Comparison of ENCODE assay signal across 26 mouse cellular contexts in genomic region chr2:155443446-155443845, GRCm38 (mm10). TPM values are rescaled to one million over a fixed set of nuclear protein-coding genes. Genes with fewer than 3 reads are reported as not detected.
DNase-seq lines count a peak whose midpoint lies in the region; ATAC-seq and TF ChIP-seq lines count a peak whose summit lies in the region.
"Had no signal": no experiment of that assay in that cellular context is flagged by ENCODE, and none has a peak within 500 bp of the region (broad histone marks: within the 10 kb centered on the region; RNA-seq: fewer than 3 reads in every experiment).

No protein-coding gene starts in this region.

- ATAC-seq in kidney, postnatal 0 days (replicated peaks; ENCODE audit: low FRiP score, low read depth): no peak
- ATAC-seq in embryonic facial prominence, embryonic 15.5 days (ENCODE audit: insufficient number of reproducible peaks, low FRiP score, low TSS enrichment, low read depth): no peak
- ATAC-seq: forebrain, embryonic 13.5 days; intestine, embryonic 16.5 days; liver, embryonic 12.5 days had no signal

- no peaks in the 10 kb centered on the region for H3K9me3 ChIP-seq in kidney, postnatal 0 days (replicated peaks; ENCODE audit: low read length)
- H3K9me3 ChIP-seq in embryonic facial prominence, embryonic 15.5 days (replicated peaks): no peaks in the 10 kb centered on the region
- H3K9me3 ChIP-seq: forebrain, embryonic 13.5 days; heart, embryonic 13.5 days; hindbrain, embryonic 15.5 days; liver, embryonic 12.5 days had no signal

- H3K4me1 ChIP-seq in kidney, postnatal 0 days (replicated peaks; ENCODE audit: insufficient read depth, low read length): peaks cover 6% of the 10 kb centered on the region; the same call in 1 of the 2 replicates
- H3K4me1 ChIP-seq in embryonic facial prominence, embryonic 15.5 days: no peaks in the 10 kb centered on the region
- H3K4me1 ChIP-seq: liver, embryonic 12.5 days had no signal

- no peaks in the 10 kb centered on the region for H3K36me3 ChIP-seq in kidney, postnatal 0 days (ENCODE audit: insufficient read depth, low read length)
- H3K36me3 ChIP-seq in embryonic facial prominence, embryonic 15.5 days: no peaks in the 10 kb centered on the region

- WGBS in kidney, postnatal 0 days: 44% methylated on average over 2 of the region's 2 CpGs
- WGBS in embryonic facial prominence, embryonic 15.5 days: 54% methylated on average over 2 of the region's 2 CpGs

- H3K27ac ChIP-seq in kidney, postnatal 0 days: no peak overlapping the region
- H3K27ac ChIP-seq in embryonic facial prominence, embryonic 15.5 days (replicated peaks): peak overlapping the region; percentile 44; the same call in 1 of the 2 replicates
- H3K27ac ChIP-seq: forebrain, embryonic 13.5 days; heart, embryonic 13.5 days; layer of hippocampus, adult 2 months; liver, embryonic 12.5 days had no signal

- H3K27me3 ChIP-seq in kidney, postnatal 0 days (ENCODE audit: insufficient read depth, low read length): no peaks in the 10 kb centered on the region
- H3K27me3 ChIP-seq in embryonic facial prominence, embryonic 15.5 days: no peaks in the 10 kb centered on the region
- H3K27me3 ChIP-seq: CH12.LX; forebrain, embryonic 13.5 days; heart, embryonic 13.5 days; hindbrain, embryonic 15.5 days; liver, embryonic 12.5 days had no signal

- no peak overlapping the region for H3K4me3 ChIP-seq in kidney, postnatal 0 days (replicated peaks; ENCODE audit: low read depth, low read length)
- H3K4me3 ChIP-seq in embryonic facial prominence, embryonic 15.5 days (replicated peaks): no peak overlapping the region
- H3K4me3 ChIP-seq: erythroblast, embryonic 14.5 days; forebrain, embryonic 13.5 days; heart, embryonic 13.5 days; hindbrain, embryonic 15.5 days; layer of hippocampus, adult 2 months; liver, embryonic 12.5 days had no signal

- TF ChIP-seq CTCF in kidney, postnatal 0 days (IDR thresholded peaks at IDR 0.05; ENCODE audit: low read depth): no peak

- peak; percentile 14 for DNase-seq in adrenal gland, postnatal 14 days
- no peak for DNase-seq in adrenal gland, postnatal 4 days (ENCODE audit: low spot score in 2 of 2)
- DNase-seq in kidney, postnatal 0 days (ENCODE audit: low spot score): peak; percentile 21
- DNase-seq in kidney, postnatal 36 days: no peak
- peak; percentile 17 for DNase-seq in Muller cell, postnatal 12 days (ENCODE audit: inconsistent ontology term)
- DNase-seq in thymus, postnatal 0 days (ENCODE audit: low spot score): no peak
- DNase-seq in natural killer cell, adult 2 months (ENCODE audit: low spot score in 2 of 2): no peak
- DNase-seq: cerebellum, adult 9-10 months; gastrocnemius, postnatal 10 days; heart, adult 18-20 months; heart, postnatal 4 days; kidney, postnatal 10 days; layer of hippocampus, postnatal 36 days; lung, embryonic 14.5 days; lung, postnatal 36 days; right cerebral cortex, adult 18-20 months; thymus, postnatal 25 days had no signal

- H3K9ac ChIP-seq in kidney, postnatal 0 days (ENCODE audit: low read depth, low read length): no peak overlapping the region
- no peak overlapping the region for H3K9ac ChIP-seq in embryonic facial prominence, embryonic 15.5 days
- H3K9ac ChIP-seq: forebrain, embryonic 13.5 days; heart, embryonic 13.5 days; hindbrain, embryonic 15.5 days; liver, embryonic 12.5 days; lung, embryonic 14.5 days had no signal

- H3K4me2 ChIP-seq in kidney, postnatal 0 days (ENCODE audit: low read length): no peak overlapping the region
- no peak overlapping the region for H3K4me2 ChIP-seq in embryonic facial prominence, embryonic 15.5 days (replicated peaks)
- H3K4me2 ChIP-seq: forebrain, embryonic 13.5 days; heart, embryonic 13.5 days; hindbrain, embryonic 15.5 days; liver, embryonic 12.5 days; lung, embryonic 14.5 days had no signal

RNA-seq across cellular contexts. Expression of gene Ncoa6, which starts 30.2 kb away (rescaled TPM):
- 39.5 and 43.5 TPM in 2 replicates for total RNA-seq in adrenal gland, postnatal 14 days (2021)
- 10 to 100 TPM; 54.8 to 65.8 TPM for total RNA-seq in adrenal gland, postnatal 4 days (2021)
- polyA plus RNA-seq in kidney, postnatal 0 days (2015; fragmentation: Nextera tagmentation; extraction: Ambion mirVana): 19.0 and 19.6 TPM in 2 replicates
- polyA plus RNA-seq in embryonic facial prominence, embryonic 15.5 days (2015; fragmentation: Nextera tagmentation; extraction: Ambion mirVana): 16.9 and 19.9 TPM in 2 replicates
- polyA plus RNA-seq in thymus, postnatal 0 days (2015; fragmentation: Nextera tagmentation; extraction: Ambion mirVana): 14.9 and 17.7 TPM in 2 replicates

Comparison
In these comparisons a context has a peak if more than half of its experiments do, and no peak if none do; other contexts are left out.
1. DNase-seq: peak in adrenal gland, postnatal 14 days (single experiment), kidney, postnatal 0 days (single experiment) and Muller cell, postnatal 12 days (single experiment); none in adrenal gland, postnatal 4 days (0 of 2), kidney, postnatal 36 days (0 of 2), thymus, postnatal 0 days (single experiment) and natural killer cell, adult 2 months (0 of 2).